Mouse (Mus musculus): ENCODE data around the gene Rbms3. TPM values are rescaled to one million over a fixed set of nuclear protein-coding genes. Genes with fewer than 3 reads are reported as not detected.
A peak's percentile ranks its signal among the peaks of the same experiment; 100 is the strongest.

Gene Rbms3
- polyA plus RNA-seq, 1 experiment from 2014 or later = 98.2 TPM

GRCm38 (mm10) chr9:116813396-116813795 lies 816.3 kb downstream of the Rbms3 start:
- Histone ChIP-seq H3K9ac (no peak overlapping the region), H3K27ac (no peak overlapping the region), H3K4me1 (peaks cover 26% of the 10 kb centered on the region), H3K27me3 (no peaks in the 10 kb centered on the region), H3K9me3 (no peaks in the 10 kb centered on the region), H3K36me3 (peaks cover 5% of the 10 kb centered on the region), H3K4me3 (no peak overlapping the region), H3K4me2 (no peak overlapping the region)
- WGBS = 65% methylated on average over 2 of the region's 2 CpGs
- ATAC-seq (ENCODE audit: insufficient number of reproducible peaks, insufficient read depth, low FRiP score, low TSS enrichment, low read depth) = no peak

GRCm38 (mm10) chr9:116809260-116809659 lies 820.5 kb downstream of the Rbms3 start:
- H3K27me3 ChIP-seq = no peaks in the 10 kb centered on the region
- no peak overlapping the region for H3K27ac ChIP-seq
- H3K4me2 ChIP-seq = no peak overlapping the region
- H3K36me3 ChIP-seq = no peaks in the 10 kb centered on the region; the same call in 1 of the 2 replicates
- no peak for ATAC-seq (ENCODE audit: insufficient number of reproducible peaks, insufficient read depth, low FRiP score, low TSS enrichment, low read depth)
- no peak overlapping the region for H3K4me3 ChIP-seq
- 87% methylated on average over 5 of the region's 5 CpGs for WGBS
- H3K9me3 ChIP-seq = no peaks in the 10 kb centered on the region
- H3K4me1 ChIP-seq = peaks cover 37% of the 10 kb centered on the region
- H3K9ac ChIP-seq = no peak overlapping the region

GRCm38 (mm10) chr9:116808401-116808800 lies 821.3 kb downstream of the Rbms3 start:
- 51% methylated on average over 4 of the region's 4 CpGs for WGBS
- no peak overlapping the region for H3K9ac ChIP-seq
- H3K27ac ChIP-seq = peak overlapping the region; percentile 90
- H3K36me3 ChIP-seq = no peaks in the 10 kb centered on the region; the same call in 1 of the 2 replicates
- H3K27me3 ChIP-seq = no peaks in the 10 kb centered on the region
- ATAC-seq (ENCODE audit: insufficient number of reproducible peaks, insufficient read depth, low FRiP score, low TSS enrichment, low read depth) = no peak
- H3K4me2 ChIP-seq = peak overlapping the region; percentile 32
- peaks cover 33% of the 10 kb centered on the region for H3K4me1 ChIP-seq
- no peaks in the 10 kb centered on the region for H3K9me3 ChIP-seq
- no peak overlapping the region for H3K4me3 ChIP-seq

DNA sequence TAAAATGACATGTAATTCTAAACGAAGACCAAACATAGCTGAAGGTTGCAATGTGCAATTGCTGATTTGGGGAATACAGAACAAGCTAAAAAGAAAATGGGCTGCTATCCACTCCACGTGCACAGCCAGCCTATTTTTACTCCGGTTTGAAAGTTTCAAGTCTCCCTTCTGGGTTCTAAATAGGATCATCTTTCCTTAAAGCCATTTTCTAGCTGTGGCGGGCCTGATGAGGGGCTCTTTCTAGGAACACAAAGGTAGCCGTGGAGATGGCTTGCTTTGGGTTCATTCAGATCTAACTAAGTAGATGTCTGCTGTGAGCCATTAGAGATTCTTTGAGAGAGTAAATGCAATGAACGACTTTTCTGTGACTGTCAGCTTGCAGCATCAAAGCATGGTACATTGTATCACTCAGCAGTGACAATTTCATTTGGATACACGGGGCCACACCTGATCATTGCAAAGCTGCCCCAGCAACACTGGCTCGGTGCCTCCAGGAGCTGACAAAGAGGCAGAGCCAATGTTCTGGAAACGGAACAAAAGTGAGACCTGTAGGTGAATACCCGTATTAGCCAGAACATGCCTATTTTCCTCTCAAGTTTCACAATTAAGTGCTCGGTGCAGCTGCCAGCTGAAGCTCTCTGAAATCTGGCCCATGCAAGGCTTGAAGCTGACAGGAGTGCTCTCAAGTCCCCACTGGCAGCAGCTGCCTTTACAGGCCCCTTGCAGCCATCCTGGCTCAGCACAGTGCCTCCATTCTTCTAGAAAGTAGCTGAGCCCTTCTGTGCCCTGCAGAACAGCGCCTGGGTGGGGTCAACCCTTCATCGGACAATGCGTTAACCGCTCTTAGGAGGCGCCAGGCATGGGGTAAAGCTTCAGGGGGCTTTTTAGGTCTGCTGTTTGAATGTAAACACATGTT lies 822.3 kb downstream of the Rbms3 start:
- no peaks in the 10 kb centered on the region for H3K27me3 ChIP-seq
- peak overlapping the region; percentile 90 for H3K27ac ChIP-seq
- no peaks in the 10 kb centered on the region for H3K9me3 ChIP-seq
- 12% methylated on average over 16 of the region's 16 CpGs for WGBS
- no peaks in the 10 kb centered on the region; the same call in 1 of the 2 replicates for H3K36me3 ChIP-seq
- H3K4me2 ChIP-seq = peak overlapping the region; percentile 32
- peaks cover 32% of the 10 kb centered on the region for H3K4me1 ChIP-seq
- no peak overlapping the region for H3K4me3 ChIP-seq
- peak overlapping the region; percentile 21; the same call in 1 of the 2 replicates for H3K9ac ChIP-seq
- peak; percentile 79 for ATAC-seq (ENCODE audit: insufficient number of reproducible peaks, insufficient read depth, low FRiP score, low TSS enrichment, low read depth)

GRCm38 (mm10) chr9:116803292-116803731 lies 826.4 kb downstream of the Rbms3 start:
- peaks cover 19% of the 10 kb centered on the region for H3K4me1 ChIP-seq
- ATAC-seq (ENCODE audit: insufficient number of reproducible peaks, insufficient read depth, low FRiP score, low TSS enrichment, low read depth) = no peak
- no peak overlapping the region for H3K4me2 ChIP-seq
- H3K9me3 ChIP-seq = no peaks in the 10 kb centered on the region
- no peaks in the 10 kb centered on the region for H3K27me3 ChIP-seq
- no peaks in the 10 kb centered on the region; the same call in 1 of the 2 replicates for H3K36me3 ChIP-seq
- no peak overlapping the region for H3K9ac ChIP-seq
- no peak overlapping the region for H3K4me3 ChIP-seq
- no peak overlapping the region for H3K27ac ChIP-seq
- 61% methylated on average over 3 of the region's 3 CpGs for WGBS

DNA sequence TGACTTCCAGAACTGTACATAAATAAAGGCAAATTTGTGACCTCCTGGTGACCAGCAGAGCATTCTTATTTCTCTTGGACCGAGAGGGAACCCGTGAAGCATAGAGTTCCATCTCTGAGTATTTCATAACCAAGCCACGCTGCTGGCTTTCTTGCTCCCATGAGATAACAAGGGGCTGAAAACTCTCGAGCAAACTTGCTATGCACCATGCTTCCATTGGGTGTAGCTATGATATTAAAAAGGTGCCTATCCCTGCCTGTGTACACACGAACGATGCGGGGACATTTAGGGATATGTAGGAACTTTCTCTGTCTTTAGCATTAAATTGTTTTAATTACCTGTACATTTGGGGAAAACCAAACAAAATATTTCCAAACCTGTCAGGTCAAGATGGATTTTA lies 827.1 kb downstream of the Rbms3 start:
- no peak overlapping the region for H3K4me3 ChIP-seq
- 68% methylated on average over 7 of the region's 7 CpGs for WGBS
- ATAC-seq (ENCODE audit: insufficient number of reproducible peaks, insufficient read depth, low FRiP score, low TSS enrichment, low read depth) = no peak
- H3K4me1 ChIP-seq = peaks cover 12% of the 10 kb centered on the region
- no peaks in the 10 kb centered on the region; the same call in 1 of the 2 replicates for H3K36me3 ChIP-seq
- no peak overlapping the region for H3K9ac ChIP-seq
- no peak overlapping the region for H3K4me2 ChIP-seq
- H3K9me3 ChIP-seq = no peaks in the 10 kb centered on the region
- H3K27ac ChIP-seq = no peak overlapping the region
- no peaks in the 10 kb centered on the region for H3K27me3 ChIP-seq

DNA sequence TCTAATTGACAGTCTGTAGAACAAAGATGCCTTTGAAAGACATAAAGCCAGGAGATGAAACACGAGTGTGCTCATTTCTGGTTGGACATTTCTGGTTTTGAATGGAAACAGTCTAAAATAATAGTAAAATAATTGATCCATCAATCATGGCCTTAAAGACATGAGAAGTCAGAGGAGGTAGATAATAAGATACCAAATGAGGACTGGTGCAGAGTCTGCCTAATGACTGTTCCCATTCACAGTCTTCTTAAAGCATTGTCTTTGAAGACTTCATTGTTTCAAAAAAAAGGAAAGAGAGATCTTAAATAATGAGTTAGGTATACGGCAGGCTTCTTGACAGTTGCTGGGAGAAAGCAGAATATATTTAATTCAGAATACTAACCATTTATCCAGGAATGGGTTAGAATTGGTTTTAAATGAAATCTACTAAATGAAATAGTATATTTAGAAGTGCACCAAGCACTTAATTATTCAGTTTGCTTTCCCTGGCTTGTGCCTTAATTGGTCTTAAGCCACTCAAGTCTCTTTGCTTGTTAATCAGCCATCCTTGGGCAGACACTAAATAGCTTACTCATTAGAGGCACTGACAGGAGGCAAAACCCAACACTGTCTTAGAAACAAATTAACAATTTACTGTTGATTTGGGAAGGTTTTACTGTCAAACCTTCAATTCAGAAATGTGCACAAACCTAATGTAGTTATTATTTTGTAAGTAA lies 834.3 kb downstream of the Rbms3 start:
- Histone ChIP-seq H3K27ac (no peak overlapping the region), H3K27me3 (no peaks in the 10 kb centered on the region), H3K9ac (no peak overlapping the region), H3K4me3 (no peak overlapping the region), H3K36me3 (no peaks in the 10 kb centered on the region), H3K4me2 (no peak overlapping the region), H3K9me3 (no peaks in the 10 kb centered on the region), H3K4me1 (no peaks in the 10 kb centered on the region)
- no peak for ATAC-seq (ENCODE audit: insufficient number of reproducible peaks, insufficient read depth, low FRiP score, low TSS enrichment, low read depth)
- WGBS = 68% methylated on average over 2 of the region's 2 CpGs

GRCm38 (mm10) chr9:116791850-116792249 lies 837.9 kb downstream of the Rbms3 start:
- Histone ChIP-seq H3K9ac (no peak overlapping the region), H3K27me3 (no peaks in the 10 kb centered on the region), H3K4me2 (no peak overlapping the region), H3K36me3 (no peaks in the 10 kb centered on the region), H3K4me1 (peaks cover 5% of the 10 kb centered on the region; the same call in 1 of the 2 replicates), H3K9me3 (no peaks in the 10 kb centered on the region), H3K4me3 (no peak overlapping the region), H3K27ac (no peak overlapping the region)
- ATAC-seq (ENCODE audit: insufficient number of reproducible peaks, insufficient read depth, low FRiP score, low TSS enrichment, low read depth) = no peak
- WGBS = 84% methylated on average over 7 of the region's 7 CpGs

DNA sequence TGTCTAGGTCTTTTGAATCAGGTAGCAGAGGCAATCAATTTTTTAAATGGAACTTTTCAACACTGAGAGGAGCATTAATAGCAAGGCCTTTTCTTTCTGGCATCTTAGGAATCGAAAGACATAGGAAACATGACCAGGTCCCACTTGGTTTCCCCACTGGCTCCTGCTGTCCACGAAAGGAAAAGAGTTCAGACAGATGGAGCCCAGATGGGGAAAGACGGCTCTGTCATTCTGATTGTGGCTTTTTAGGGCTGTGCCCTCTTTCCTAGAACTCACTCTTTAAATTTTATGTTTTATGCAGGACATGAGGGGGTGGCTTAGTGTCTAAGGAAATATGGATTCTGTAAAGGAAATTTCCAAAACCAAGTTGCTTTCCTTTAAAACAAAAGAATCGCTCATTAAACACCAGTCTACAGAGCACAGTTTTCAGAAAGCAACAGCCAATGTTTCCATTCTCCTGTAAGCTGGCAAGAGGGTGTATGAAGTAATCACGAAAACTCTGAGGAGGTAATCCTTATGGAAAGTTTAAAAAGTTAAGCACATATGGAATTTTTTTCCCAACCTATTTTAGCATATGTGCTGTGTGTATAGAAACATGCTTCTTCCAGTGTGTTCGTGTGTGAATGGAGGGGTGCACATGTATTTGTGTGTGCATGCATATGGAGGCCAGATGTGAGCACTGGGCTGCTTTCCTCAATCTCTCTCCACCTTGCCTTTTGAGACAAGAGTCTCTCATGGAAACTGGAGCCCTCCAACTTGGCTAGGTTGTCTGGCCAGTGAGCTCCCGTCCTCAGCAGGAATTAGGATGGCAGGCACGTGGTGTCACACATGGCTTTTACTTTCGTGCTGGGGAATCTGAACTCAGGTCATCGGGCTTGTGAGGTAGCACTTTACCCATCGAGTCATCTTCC lies 843.3 kb downstream of the Rbms3 start:
- H3K9me3 ChIP-seq = no peaks in the 10 kb centered on the region
- H3K4me2 ChIP-seq = no peak overlapping the region
- no peaks in the 10 kb centered on the region for H3K27me3 ChIP-seq
- no peak overlapping the region for H3K4me3 ChIP-seq
- H3K9ac ChIP-seq = no peak overlapping the region
- no peak for ATAC-seq (ENCODE audit: insufficient number of reproducible peaks, insufficient read depth, low FRiP score, low TSS enrichment, low read depth)
- no peaks in the 10 kb centered on the region; the same call in 1 of the 2 replicates for H3K36me3 ChIP-seq
- H3K4me1 ChIP-seq = peaks cover 8% of the 10 kb centered on the region; the same call in 1 of the 2 replicates
- H3K27ac ChIP-seq = peak overlapping the region; percentile 84
- WGBS = 44% methylated on average over 11 of the region's 11 CpGs

DNA sequence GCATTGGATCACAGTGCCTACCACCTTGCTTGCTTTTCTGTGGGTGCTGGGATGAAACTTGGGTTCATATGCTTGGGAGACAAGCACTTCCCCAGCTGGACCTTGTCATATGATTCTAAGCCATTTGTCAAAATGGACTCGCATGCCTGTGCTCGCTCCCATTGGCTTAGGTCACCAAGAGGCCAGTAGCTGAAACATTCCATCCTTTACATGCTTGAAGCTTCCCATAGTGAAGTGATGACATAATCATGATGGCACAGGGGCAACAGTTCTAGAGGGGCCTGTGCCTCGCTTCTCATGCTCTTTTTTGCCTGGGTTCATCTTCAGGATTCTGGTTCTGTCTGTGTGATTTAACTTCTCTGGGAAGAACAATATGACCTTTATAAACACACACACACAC lies 857.9 kb downstream of the Rbms3 start:
- Histone ChIP-seq H3K9me3 (no peaks in the 10 kb centered on the region), H3K9ac (no peak overlapping the region), H3K4me3 (no peak overlapping the region), H3K36me3 (no peaks in the 10 kb centered on the region), H3K27ac (0 out of 2 replicates have a peak overlapping the region, but pooled peaks have one; percentile 28), H3K4me1 (peaks cover 7% of the 10 kb centered on the region), H3K4me2 (no peak overlapping the region), H3K27me3 (no peaks in the 10 kb centered on the region)
- WGBS = 75% methylated on average over 3 of the region's 3 CpGs
- no peak for ATAC-seq (ENCODE audit: insufficient number of reproducible peaks, insufficient read depth, low FRiP score, low TSS enrichment, low read depth)
